Mouse (Mus musculus): ENCODE measurements around the gene Wiz.

The Wiz gene

GRCm38 (mm10) chr17:32389101-32389659, at the start of gene Wiz:
Gene Wiz (minus strand): TSS chr17:32389439.
- peak; percentile 96 for DNase-seq

DNA sequence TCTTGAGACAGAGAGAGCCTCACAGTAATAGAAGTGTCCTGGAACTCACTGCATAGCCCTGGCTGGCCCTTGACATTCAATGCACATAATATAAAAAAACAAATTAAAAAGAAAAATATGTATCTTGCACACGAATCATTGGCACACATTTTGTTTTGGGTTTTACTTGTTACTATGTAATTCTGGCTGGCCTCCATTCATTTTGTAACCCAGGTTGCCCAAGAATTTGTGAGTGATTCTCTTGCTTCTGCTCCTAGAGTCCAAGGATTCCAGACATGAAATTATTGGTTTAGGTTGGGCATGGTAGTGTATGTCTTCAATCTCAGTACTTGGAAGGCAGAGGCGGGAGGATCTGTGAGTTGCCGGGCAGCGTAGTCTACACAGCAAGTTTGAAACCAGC, 47.9 kb upstream of the Wiz start:
- DNase-seq, result no peak

DNA sequence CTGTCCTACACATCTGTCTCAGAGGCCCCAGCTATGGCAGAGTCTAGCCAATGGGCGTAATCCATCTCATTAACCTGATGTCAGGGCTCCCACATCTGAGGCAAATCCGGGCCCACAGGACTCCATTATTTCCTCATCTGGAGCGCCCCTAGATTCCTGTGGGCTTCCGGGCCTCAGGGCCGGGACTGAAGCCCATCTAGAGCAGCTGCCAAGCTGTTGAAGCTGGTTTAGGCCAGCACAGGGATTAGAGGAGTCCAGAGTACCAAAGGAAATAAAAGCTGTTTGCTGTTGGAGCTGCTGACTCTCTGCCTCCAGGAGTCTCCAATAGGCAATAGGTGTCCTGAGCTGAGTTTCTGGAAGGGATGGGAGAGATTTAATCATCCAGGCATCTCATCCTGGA, 45.9 kb upstream of the Wiz start:
- DNase-seq, result no peak

DNA sequence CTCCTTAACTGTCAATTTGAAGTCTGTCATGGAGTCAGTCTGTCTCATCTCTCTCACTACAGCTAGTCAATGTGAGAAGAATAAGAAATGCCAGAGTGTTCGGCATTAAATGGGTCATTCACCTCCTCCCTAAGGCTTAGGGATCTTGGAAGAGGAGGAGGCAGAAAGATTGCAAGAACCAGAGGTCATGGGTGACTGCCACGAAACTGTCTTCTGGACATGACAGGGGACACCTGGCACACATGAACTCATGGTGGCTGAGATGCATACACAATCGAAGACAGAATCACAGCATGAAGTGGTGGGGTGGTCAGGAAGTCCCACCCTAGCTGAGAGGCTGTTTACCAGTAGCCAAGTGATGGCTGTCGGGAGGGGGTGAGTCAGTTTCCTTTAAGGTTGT, 45.1 kb upstream of the Wiz start:
- no peak for DNase-seq

DNA sequence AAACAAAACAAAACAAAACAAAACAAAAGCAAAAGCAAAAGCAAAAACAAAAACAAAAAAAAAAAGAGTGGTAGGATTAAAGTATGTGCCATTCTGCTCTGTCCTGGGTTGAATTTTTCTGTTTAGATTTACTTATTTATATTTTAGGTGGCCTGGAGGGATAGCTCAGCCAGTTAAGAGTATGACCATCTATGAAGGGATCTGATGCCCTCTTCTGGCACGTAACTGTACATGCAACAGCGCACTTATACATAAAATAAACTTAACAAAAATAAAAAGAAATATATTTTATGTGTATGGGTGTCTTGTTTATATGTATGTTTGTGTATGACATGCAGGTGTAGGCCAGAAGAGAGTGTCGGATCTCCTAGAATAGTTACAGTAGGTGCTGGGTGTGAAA, 42.7 kb upstream of the Wiz start:
- no peak for DNase-seq

- no peak for DNase-seq
Measured at GRCm38 (mm10) chr17:32426610-32427009, 37.4 kb upstream of the Wiz start.

- DNase-seq, result no peak
Measured at GRCm38 (mm10) chr17:32424034-32424433, 34.8 kb upstream of the Wiz start, which contains the start of gene Pglyrp2. Gene Pglyrp2 (minus strand): TSS chr17:32424167.

DNA sequence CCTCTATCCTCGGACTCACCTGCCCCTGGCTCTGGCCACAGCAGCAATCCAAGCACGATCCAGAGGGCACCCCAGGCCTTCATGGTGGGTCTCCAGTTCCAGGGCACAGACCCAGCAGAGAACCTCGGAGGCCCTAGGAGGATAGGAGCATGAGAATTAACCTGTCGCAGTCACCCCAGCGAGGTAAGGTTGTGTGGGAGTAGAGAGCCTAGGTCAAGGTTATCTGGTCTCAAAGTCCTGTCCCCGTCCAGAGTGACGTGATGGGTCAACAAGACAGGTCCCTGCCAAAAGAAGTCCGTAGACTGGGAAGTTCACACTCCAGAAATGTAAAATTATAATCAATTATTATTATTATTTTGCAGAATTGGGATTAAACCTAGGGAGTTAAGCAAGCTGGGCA, 31.5 kb upstream of the Wiz start:
- no peak for DNase-seq

- DNase-seq, result no peak
Measured at GRCm38 (mm10) chr17:32419989-32420388, 30.8 kb upstream of the Wiz start.

- DNase-seq, result no peak
Measured at GRCm38 (mm10) chr17:32416771-32417170, 27.5 kb upstream of the Wiz start.

GRCm38 (mm10) chr17:32415417-32416020, 26.3 kb upstream of the Wiz start:
- no peak for DNase-seq

DNA sequence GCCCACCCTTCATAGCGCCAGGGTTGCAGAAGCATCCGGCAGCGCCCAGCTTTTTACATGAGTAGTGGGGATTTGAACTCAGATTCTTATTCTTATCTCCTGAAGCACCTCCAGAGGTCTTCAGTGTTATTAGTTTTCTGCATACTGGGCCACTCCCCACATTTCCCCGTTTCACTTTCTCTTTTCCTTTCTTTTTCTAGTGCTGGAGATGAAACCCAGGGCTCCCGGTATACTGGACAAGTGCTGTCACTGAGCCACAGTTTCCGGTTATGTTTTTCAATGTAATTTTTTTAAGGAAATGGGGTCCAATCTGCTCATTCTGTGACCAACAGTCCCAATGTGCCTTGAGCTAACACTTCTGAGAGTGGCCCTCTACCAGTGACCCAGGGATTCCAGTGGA, 22.7 kb upstream of the Wiz start:
- DNase-seq, result no peak

GRCm38 (mm10) chr17:32403417-32403816, 14.2 kb upstream of the Wiz start, which contains the start of gene Rasal3:
Gene Rasal3 (minus strand): TSS chr17:32403583.
- no peak for DNase-seq

GRCm38 (mm10) chr17:32402779-32403157, 13.5 kb upstream of the Wiz start:
- DNase-seq, result no peak

DNA sequence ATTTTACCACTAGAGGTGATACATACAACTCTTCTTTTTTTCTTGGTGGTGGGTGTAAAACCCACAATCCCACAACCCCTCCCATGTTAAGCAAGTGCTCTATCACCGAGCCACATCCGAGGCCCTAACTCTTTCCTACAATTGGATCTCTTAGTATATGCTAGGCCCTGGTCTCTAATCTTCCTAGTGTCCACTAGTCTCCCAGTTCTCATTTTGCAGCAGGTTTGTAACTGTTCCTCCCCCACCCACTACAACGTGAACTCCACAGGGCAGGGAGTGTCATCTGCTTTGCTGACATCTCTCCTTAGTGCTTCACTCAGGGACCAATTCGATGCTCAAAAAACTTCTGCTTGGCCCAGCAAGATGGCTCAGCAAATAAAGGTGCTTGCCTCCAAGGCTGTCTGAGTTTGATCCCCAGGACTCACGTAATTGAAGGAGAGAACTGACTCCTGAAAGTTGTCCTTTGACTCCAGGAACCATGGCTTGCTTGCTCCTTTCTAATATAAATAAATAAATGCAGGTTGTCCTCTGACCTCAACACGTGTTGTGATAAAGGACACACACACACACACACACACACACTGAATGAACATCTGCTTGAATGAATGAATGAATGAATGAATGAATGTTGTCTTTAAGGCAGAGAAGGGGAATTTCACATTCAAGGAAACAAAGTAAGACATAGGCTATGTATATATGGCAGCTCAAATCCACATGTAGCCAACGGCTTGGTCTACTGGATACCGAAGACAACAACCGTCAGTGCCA, 13.0 kb upstream of the Wiz start:
- no peak for DNase-seq

GRCm38 (mm10) chr17:32396266-32396665, 7.0 kb upstream of the Wiz start:
- peak; percentile 8 for DNase-seq

DNA sequence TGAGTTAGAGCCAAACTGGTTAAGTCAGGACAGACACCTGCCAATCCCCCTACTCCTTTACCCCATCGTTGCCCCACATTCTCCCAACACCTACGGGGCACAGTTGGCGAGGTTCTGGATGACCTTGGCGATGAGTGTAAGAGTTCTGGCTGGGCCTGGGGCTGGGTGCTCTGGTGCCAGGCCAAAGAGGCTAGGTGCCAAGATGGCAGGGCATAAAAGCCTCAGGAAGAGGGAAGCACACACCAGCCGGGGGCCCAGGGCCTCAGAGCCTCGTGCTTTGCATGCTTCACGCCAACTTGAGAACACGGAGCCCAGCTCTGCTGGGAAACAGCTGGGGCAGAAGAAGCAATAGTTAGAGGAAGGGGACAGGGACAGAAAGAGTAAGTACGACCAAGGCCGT, 4.7 kb upstream of the Wiz start:
- no peak for DNase-seq

DNA sequence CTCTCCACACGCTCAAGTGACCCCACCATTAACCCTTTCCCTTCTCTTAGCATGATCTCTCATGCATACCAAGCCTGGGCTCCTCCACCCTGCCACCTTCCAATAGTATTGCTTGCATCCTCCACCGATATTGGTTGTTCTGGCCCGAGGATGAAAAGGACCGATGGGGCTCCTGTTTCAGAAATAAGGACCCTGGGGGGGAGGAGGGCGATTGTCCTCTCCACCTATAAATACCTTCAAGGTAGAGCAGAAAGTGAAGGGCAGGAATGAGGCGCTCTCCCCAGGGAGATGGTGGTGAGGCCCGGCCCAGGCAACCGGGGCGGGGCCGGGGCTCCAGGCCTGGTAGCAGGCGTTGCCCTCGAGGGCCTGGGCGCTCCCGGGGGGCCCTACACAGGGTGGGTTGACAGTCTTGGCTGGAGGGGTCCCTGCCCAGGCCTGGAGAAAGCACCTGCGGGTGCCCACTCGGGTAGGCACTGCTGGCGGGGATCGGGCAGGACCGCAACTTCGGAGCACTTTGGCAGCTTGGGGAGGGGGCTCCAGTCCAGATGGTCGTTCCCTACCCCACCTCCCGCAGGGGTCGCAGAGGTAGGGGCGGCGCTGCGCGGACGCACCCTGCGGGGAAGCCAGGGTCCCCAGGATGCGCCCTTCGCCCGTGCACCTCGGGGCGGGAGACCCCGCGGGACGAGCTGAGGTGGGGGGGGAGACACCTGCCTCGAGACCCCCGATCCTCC, 704 bp downstream of the Wiz start:
- peak; percentile 55 for DNase-seq

- DNase-seq, result no peak
Measured at GRCm38 (mm10) chr17:32387986-32388369, 1.3 kb downstream of the Wiz start.

GRCm38 (mm10) chr17:32386659-32387432, 2.4 kb downstream of the Wiz start:
- peak; percentile 56 for DNase-seq

- no peak for DNase-seq
Measured at GRCm38 (mm10) chr17:32383661-32384060, 5.6 kb downstream of the Wiz start.

DNA sequence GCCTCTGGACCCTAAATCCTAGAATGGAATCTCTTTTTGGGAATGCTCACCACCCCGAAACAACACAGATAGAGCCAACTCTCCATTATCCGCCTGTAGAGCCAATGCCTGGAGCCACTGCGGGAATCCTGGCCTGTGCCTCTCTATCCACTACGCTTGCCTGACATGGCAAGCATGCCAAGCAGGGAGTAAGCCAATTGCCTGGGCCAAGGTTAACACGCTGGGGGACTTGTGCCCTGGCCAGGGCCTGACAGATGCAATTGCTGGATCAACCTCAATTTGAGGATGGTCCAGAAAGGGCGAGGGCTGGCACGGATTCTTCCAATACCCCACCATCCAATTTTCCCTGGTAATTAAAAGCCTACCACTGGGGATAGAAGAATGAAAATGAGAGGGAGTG, 6.7 kb downstream of the Wiz start:
- DNase-seq, result no peak

- no peak for DNase-seq
Measured at GRCm38 (mm10) chr17:32378786-32379185, 10.5 kb downstream of the Wiz start.

Data from kidney, adult 18-20 months (tissue).